Mouse (Mus musculus) spleen, adult 2 months (tissue): ENCODE measurements around the gene Nap1l1.

ENCODE experiments used
- CTCF ChIP-seq: fragments of 200-500 bp; IDR thresholded peaks from 2 replicates; pipeline ENCODE4 v1.5.1; 2011; ENCODE audit warnings: mild to moderate bottlenecking, inconsistent platforms; ENCODE audit not compliant: insufficient read depth, insufficient read length, insufficient replicate concordance; ENCODE audit errors: extremely low read depth
- POLR2A ChIP-seq: fragments of 200-500 bp; IDR thresholded peaks from 2 replicates; pipeline ENCODE4 v1.6.1; 2011; ENCODE audit warnings: low read depth, low read length, inconsistent platforms

- TF ChIP-seq CTCF (no peak), POLR2A (no peak)
Observed at GRCm38 (mm10) chr10:111508324-111509080, 35.5 kb downstream of the Nap1l1 start.
